Mouse (Mus musculus) neural tube, embryonic 11.5 days (tissue): ENCODE results near the gene Tbc1d1. TPM values are rescaled to one million over a fixed set of nuclear protein-coding genes. Genes with fewer than 3 reads are reported as not detected.

Experiments used
- ATAC-seq: fragments of 200-750 bp; cut with Nextera tagmentation; 2 replicates; pipeline ENCODE4 v1.8.0; 2017; ENCODE audit warnings: moderate number of reproducible peaks, mild to moderate bottlenecking, moderate TSS enrichment, moderate library complexity; ENCODE audit not compliant: insufficient read depth, low FRiP score, low TSS enrichment
- DNase-seq: peaks from one replicate; pipeline ENCODE4 v3.0.0-alpha.2; 2015; ENCODE audit warnings: low spot score
- H3K27ac ChIP-seq: fragments of 300-500 bp; sonication (generic); 2 replicates; pipeline ENCODE4 v1.5.1; 2014; ENCODE audit warnings: low read depth, mild to moderate bottlenecking, low read length
- H3K27me3 ChIP-seq: fragments of 300-500 bp; sonication (generic); 2 replicates; pipeline ENCODE4 v1.6.1; 2014; ENCODE audit warnings: mild to moderate bottlenecking, low read length, mixed read lengths; ENCODE audit not compliant: control insufficient read depth, insufficient read depth
- H3K36me3 ChIP-seq: fragments of 300-500 bp; sonication (generic); 2 replicates; pipeline ENCODE4 v1.6.1; 2014; ENCODE audit warnings: mild to moderate bottlenecking, low read length, moderate library complexity, mixed read lengths; ENCODE audit not compliant: control insufficient read depth, insufficient read depth
- H3K4me1 ChIP-seq: fragments of 300-500 bp; sonication (generic); 2 replicates; pipeline ENCODE4 v1.6.1; 2014; ENCODE audit warnings: low read length, mixed read lengths; ENCODE audit not compliant: control insufficient read depth, insufficient read depth
- H3K4me2 ChIP-seq: fragments of 300-500 bp; sonication (generic); 2 replicates; pipeline ENCODE4 v1.6.1; 2014; ENCODE audit warnings: low read depth, mild to moderate bottlenecking, moderate library complexity
- H3K4me3 ChIP-seq: fragments of 300-500 bp; sonication (generic); 2 replicates; pipeline ENCODE4 v1.5.1; 2014; ENCODE audit warnings: low read depth, low read length
- H3K9ac ChIP-seq: fragments of 300-500 bp; sonication (generic); 2 replicates; pipeline ENCODE4 v1.6.1; 2014; ENCODE audit warnings: mild to moderate bottlenecking, low read length
- H3K9me3 ChIP-seq: fragments of 300-500 bp; sonication (generic); 2 replicates; pipeline ENCODE4 v1.6.1; 2016; ENCODE audit warnings: low read length; ENCODE audit not compliant: control insufficient read depth
- whole genome bisulfite sequencing: fragments of 180-500 bp; shearing (Covaris S2); extraction: QIAGEN DNeasy Blood & Tissue Kit; methylation state at CpG from one replicate; pipeline ENCODE4 v1.1.7; 2014; 5-methylcytosine and 5-hydroxymethylcytosine counted together
- polyA plus RNA-seq: library from polyadenylated mRNA; unstranded; fragments of >200 nt; fragmentation: Nextera tagmentation; extraction: Ambion mirVana; gene quantifications from 2 replicates; pipeline ENCODE4 v1.2.1, GENCODE M21; 2014

Gene Tbc1d1
- polyA plus RNA-seq, 1 experiment from 2014 or later = 32.4 TPM

- no peak for ATAC-seq
- no peak overlapping the region for H3K4me3 ChIP-seq
- H3K4me2 ChIP-seq = no peak overlapping the region
- H3K27ac ChIP-seq = no peak overlapping the region
- no peak overlapping the region for H3K9ac ChIP-seq
- H3K9me3 ChIP-seq = peaks cover 4% of the 10 kb centered on the region; the same call in 1 of the 2 replicates
- peak; percentile 42 for DNase-seq
- no peaks in the 10 kb centered on the region for H3K27me3 ChIP-seq
- WGBS = 51% methylated on average over 11 of the region's 11 CpGs
- no peaks in the 10 kb centered on the region for H3K36me3 ChIP-seq
- no peaks in the 10 kb centered on the region for H3K4me1 ChIP-seq
Measured at GRCm38 (mm10) chr5:64193353-64193752, 37.2 kb downstream of the Tbc1d1 start.

GRCm38 (mm10) chr5:64196250-64196865 is 40.3 kb downstream of the Tbc1d1 start:
- Histone ChIP-seq H3K4me3 (no peak overlapping the region), H3K27ac (no peak overlapping the region), H3K9me3 (no peaks in the 10 kb centered on the region; the same call in 1 of the 2 replicates), H3K4me2 (no peak overlapping the region), H3K9ac (no peak overlapping the region), H3K4me1 (no peaks in the 10 kb centered on the region), H3K27me3 (no peaks in the 10 kb centered on the region), H3K36me3 (no peaks in the 10 kb centered on the region)
- no peak for DNase-seq
- no peak for ATAC-seq
- WGBS = 94% methylated on average over 1 of the region's 1 CpGs

- H3K4me2 ChIP-seq = no peak overlapping the region
- no peaks in the 10 kb centered on the region for H3K27me3 ChIP-seq
- H3K4me1 ChIP-seq = no peaks in the 10 kb centered on the region
- WGBS = 79% methylated on average over 5 of the region's 5 CpGs
- no peak overlapping the region for H3K9ac ChIP-seq
- no peaks in the 10 kb centered on the region for H3K36me3 ChIP-seq
- ATAC-seq (no peak), DNase-seq (no peak)
- no peak overlapping the region for H3K4me3 ChIP-seq
- H3K27ac ChIP-seq = no peak overlapping the region
- H3K9me3 ChIP-seq = no peaks in the 10 kb centered on the region
Measured at GRCm38 (mm10) chr5:64196866-64197321, 40.8 kb downstream of the Tbc1d1 start.

GRCm38 (mm10) chr5:64198624-64199023 is 42.5 kb downstream of the Tbc1d1 start:
- no peak overlapping the region for H3K4me3 ChIP-seq
- no peaks in the 10 kb centered on the region for H3K27me3 ChIP-seq
- no peak overlapping the region for H3K4me2 ChIP-seq
- H3K36me3 ChIP-seq = no peaks in the 10 kb centered on the region
- no peak for DNase-seq
- ATAC-seq = no peak
- H3K9me3 ChIP-seq = no peaks in the 10 kb centered on the region
- WGBS = 92% methylated on average over 7 of the region's 7 CpGs
- H3K9ac ChIP-seq = no peak overlapping the region
- H3K4me1 ChIP-seq = no peaks in the 10 kb centered on the region
- H3K27ac ChIP-seq = no peak overlapping the region

GRCm38 (mm10) chr5:64201071-64201470 is 45.0 kb downstream of the Tbc1d1 start:
- DNase-seq (no peak), ATAC-seq (no peak)
- Histone ChIP-seq H3K4me3 (no peak overlapping the region), H3K9ac (no peak overlapping the region), H3K9me3 (no peaks in the 10 kb centered on the region), H3K27me3 (no peaks in the 10 kb centered on the region), H3K27ac (no peak overlapping the region), H3K4me1 (no peaks in the 10 kb centered on the region), H3K4me2 (no peak overlapping the region), H3K36me3 (no peaks in the 10 kb centered on the region)
- 81% methylated on average over 5 of the region's 5 CpGs for WGBS

- DNase-seq = peak; percentile 28
- Histone ChIP-seq H3K27ac (no peak overlapping the region), H3K36me3 (no peaks in the 10 kb centered on the region), H3K9ac (no peak overlapping the region), H3K4me1 (no peaks in the 10 kb centered on the region), H3K4me3 (no peak overlapping the region), H3K27me3 (no peaks in the 10 kb centered on the region), H3K9me3 (no peaks in the 10 kb centered on the region), H3K4me2 (no peak overlapping the region)
- no peak for ATAC-seq
- 30% methylated on average over 2 of the region's 2 CpGs for WGBS
Measured at GRCm38 (mm10) chr5:64202306-64202705, 46.2 kb downstream of the Tbc1d1 start.

- Histone ChIP-seq H3K27ac (no peak overlapping the region), H3K9me3 (no peaks in the 10 kb centered on the region), H3K4me1 (no peaks in the 10 kb centered on the region), H3K27me3 (no peaks in the 10 kb centered on the region), H3K4me3 (no peak overlapping the region), H3K9ac (no peak overlapping the region), H3K4me2 (no peak overlapping the region), H3K36me3 (no peaks in the 10 kb centered on the region)
- ATAC-seq (no peak), DNase-seq (no peak)
- 87% methylated on average over 3 of the region's 3 CpGs for WGBS
Measured at GRCm38 (mm10) chr5:64205610-64206009, 49.5 kb downstream of the Tbc1d1 start.

GRCm38 (mm10) chr5:64206431-64206830 is 50.3 kb downstream of the Tbc1d1 start:
- no peaks in the 10 kb centered on the region for H3K9me3 ChIP-seq
- ATAC-seq (no peak), DNase-seq (no peak)
- H3K4me1 ChIP-seq = no peaks in the 10 kb centered on the region
- no peak overlapping the region for H3K4me3 ChIP-seq
- H3K27ac ChIP-seq = no peak overlapping the region
- 76% methylated on average over 3 of the region's 3 CpGs for WGBS
- H3K9ac ChIP-seq = no peak overlapping the region
- H3K36me3 ChIP-seq = no peaks in the 10 kb centered on the region
- H3K4me2 ChIP-seq = no peak overlapping the region
- no peaks in the 10 kb centered on the region for H3K27me3 ChIP-seq

GRCm38 (mm10) chr5:64206875-64207274 is 50.8 kb downstream of the Tbc1d1 start:
- Histone ChIP-seq H3K9ac (no peak overlapping the region), H3K4me1 (no peaks in the 10 kb centered on the region), H3K27me3 (no peaks in the 10 kb centered on the region), H3K27ac (no peak overlapping the region), H3K4me2 (no peak overlapping the region), H3K9me3 (no peaks in the 10 kb centered on the region), H3K4me3 (no peak overlapping the region), H3K36me3 (no peaks in the 10 kb centered on the region)
- DNase-seq = no peak
- ATAC-seq = no peak
- WGBS = 84% methylated on average over 8 of the region's 8 CpGs
